Mouse (Mus musculus) embryo, embryonic 11 days (tissue): ENCODE measurements around the gene Gdpd3.

Source experiments
- DNase-seq: peaks from one replicate; pipeline ENCODE4 v3.0.0-alpha.2; 2015

Gene Gdpd3

GRCm38 (mm10) chr7:126791851-126792720, 26.0 kb downstream of the Gdpd3 start, which contains the start of gene Ppp4c:
Ppp4c (minus strand) TSS chr7:126792496.
- peak; percentile 99 for DNase-seq

- DNase-seq, result no peak
These were observed 26.7 kb downstream of the Gdpd3 start for GRCm38 (mm10) chr7:126792721-126793443.

GRCm38 (mm10) chr7:126793456-126794270, 27.5 kb downstream of the Gdpd3 start:
- no peak for DNase-seq

GRCm38 (mm10) chr7:126794271-126794605, 28.1 kb downstream of the Gdpd3 start:
- DNase-seq, result no peak

GRCm38 (mm10) chr7:126795387-126796317, 29.5 kb downstream of the Gdpd3 start:
- DNase-seq, result no peak

GRCm38 (mm10) chr7:126796350-126796932, 30.3 kb downstream of the Gdpd3 start:
- DNase-seq, result no peak

- no peak for DNase-seq
These were observed 31.4 kb downstream of the Gdpd3 start, which contains the start of gene Fam57b for GRCm38 (mm10) chr7:126797411-126798126. Fam57b (plus strand) TSS chr7:126797668.

- no peak for DNase-seq
These were observed 32.3 kb downstream of the Gdpd3 start for GRCm38 (mm10) chr7:126798127-126799049.

GRCm38 (mm10) chr7:126799050-126799467, 32.9 kb downstream of the Gdpd3 start:
- peak; percentile 98 for DNase-seq

- no peak for DNase-seq
These were observed 33.5 kb downstream of the Gdpd3 start for GRCm38 (mm10) chr7:126799468-126800268.

GRCm38 (mm10) chr7:126800269-126801056, 34.3 kb downstream of the Gdpd3 start:
- DNase-seq, result no peak

GRCm38 (mm10) chr7:126801057-126801422, 34.9 kb downstream of the Gdpd3 start:
- no peak for DNase-seq

GRCm38 (mm10) chr7:126802134-126802889, 36.2 kb downstream of the Gdpd3 start:
- DNase-seq, result no peak

GRCm38 (mm10) chr7:126803181-126803580, 37.0 kb downstream of the Gdpd3 start:
- DNase-seq, result no peak

- DNase-seq, result no peak
These were observed 37.6 kb downstream of the Gdpd3 start for GRCm38 (mm10) chr7:126803751-126804150.

GRCm38 (mm10) chr7:126806956-126807355, 40.8 kb downstream of the Gdpd3 start:
- DNase-seq, result no peak

- no peak for DNase-seq
These were observed 41.3 kb downstream of the Gdpd3 start for GRCm38 (mm10) chr7:126807405-126807804.
